Mouse (Mus musculus) lung, postnatal 4 days (tissue): ENCODE results near the gene Actl6b.

ENCODE experiments used
- DNase-seq, 2 experiments: peaks; one replicate each; pipeline ENCODE4 v3.0.0; 2021

Actl6b gene

GRCm38 (mm10) chr5:137553411-137553837, at the start of gene Actl6b:
Gene Actl6b (plus strand): TSS chr5:137553517.
- peak; percentile 76 to 78 for DNase-seq

- no peak for DNase-seq
Observed at GRCm38 (mm10) chr5:137504041-137504440, 49.3 kb upstream of the Actl6b start.

GRCm38 (mm10) chr5:137510014-137510501, 43.3 kb upstream of the Actl6b start:
- peak; percentile 83 to 88 for DNase-seq

GRCm38 (mm10) chr5:137510573-137511390, 42.5 kb upstream of the Actl6b start:
- DNase-seq, result no peak

GRCm38 (mm10) chr5:137511706-137512105, 41.6 kb upstream of the Actl6b start:
- no peak for DNase-seq

- peak in 1 of 2 experiments; percentile 50 for DNase-seq
Observed at GRCm38 (mm10) chr5:137512847-137513794, 40.2 kb upstream of the Actl6b start.

GRCm38 (mm10) chr5:137513951-137514721, 39.2 kb upstream of the Actl6b start:
- DNase-seq, result no peak

GRCm38 (mm10) chr5:137514811-137515210, 38.5 kb upstream of the Actl6b start:
- no peak for DNase-seq

- DNase-seq, result peak in 1 of 2 experiments; percentile 55
Observed at GRCm38 (mm10) chr5:137518436-137518835, 34.9 kb upstream of the Actl6b start, which contains the start of gene Gigyf1. Gene Gigyf1 (plus strand): TSS chr5:137518548.

- no peak for DNase-seq
Observed at GRCm38 (mm10) chr5:137519691-137520550, 33.4 kb upstream of the Actl6b start.

GRCm38 (mm10) chr5:137521861-137522260, 31.5 kb upstream of the Actl6b start:
- DNase-seq, result no peak

GRCm38 (mm10) chr5:137522711-137523110, 30.6 kb upstream of the Actl6b start:
- peak in 1 of 2 experiments; percentile 39 for DNase-seq

GRCm38 (mm10) chr5:137523396-137524250, 29.7 kb upstream of the Actl6b start:
- DNase-seq, result peak in 1 of 2 experiments; percentile 18

- DNase-seq, result peak in 1 of 2 experiments; percentile 35
Observed at GRCm38 (mm10) chr5:137524251-137524515, 29.1 kb upstream of the Actl6b start.

- DNase-seq, result peak in 1 of 2 experiments; percentile 25
Observed at GRCm38 (mm10) chr5:137524671-137525070, 28.6 kb upstream of the Actl6b start.

- DNase-seq, result peak in 1 of 2 experiments; percentile 21
Observed at GRCm38 (mm10) chr5:137525511-137525910, 27.8 kb upstream of the Actl6b start.

GRCm38 (mm10) chr5:137526192-137526936, 27.0 kb upstream of the Actl6b start:
- DNase-seq, result peak; percentile 65 to 69

- DNase-seq, result no peak
Observed at GRCm38 (mm10) chr5:137527413-137527812, 25.9 kb upstream of the Actl6b start.

- DNase-seq, result no peak
Observed at GRCm38 (mm10) chr5:137528247-137528968, 24.9 kb upstream of the Actl6b start.
